Mouse (Mus musculus): ENCODE measurements around the gene Ifrd1. TPM values are rescaled to one million over a fixed set of nuclear protein-coding genes. Genes with fewer than 3 reads are reported as not detected.

Ifrd1 gene
- 114 TPM for polyA plus RNA-seq (2014; fragmentation: Illumina TruSeq; extraction: RNeasy Lipid Tissue Mini Kit (QIAGEN cat#74804); ENCODE audit: low read depth, low replicate concordance)

GRCm38 (mm10) chr12:40248454-40249180 is at the start of gene Ifrd1:
Ifrd1 (minus strand) TSS chr12:40248504.

GRCm38 (mm10) chr12:40199302-40199701 is 49.0 kb downstream of the Ifrd1 start, which contains the start of gene Lsmem1:
Lsmem1 (minus strand) TSS chr12:40199490.

Other genes with a start within 250 kb of the Ifrd1 start
- gene Arl4a, start 210.5 kb downstream of the Ifrd1 start, polyA plus RNA-seq (2014; fragmentation: Illumina TruSeq; extraction: RNeasy Lipid Tissue Mini Kit (QIAGEN cat#74804); ENCODE audit: low read depth, low replicate concordance): 77.0 TPM
- 73.2 TPM for gene Scin, start 114.3 kb downstream of the Ifrd1 start, polyA plus RNA-seq (2014; fragmentation: Illumina TruSeq; extraction: RNeasy Lipid Tissue Mini Kit (QIAGEN cat#74804); ENCODE audit: low read depth, low replicate concordance)
- gene Lsmem1, start 49.0 kb downstream of the Ifrd1 start, polyA plus RNA-seq (2014; fragmentation: Illumina TruSeq; extraction: RNeasy Lipid Tissue Mini Kit (QIAGEN cat#74804); ENCODE audit: low read depth, low replicate concordance): not detected
- 58.2 TPM for gene Zfp277, start 197.4 kb upstream of the Ifrd1 start, polyA plus RNA-seq (2014; fragmentation: Illumina TruSeq; extraction: RNeasy Lipid Tissue Mini Kit (QIAGEN cat#74804); ENCODE audit: low read depth, low replicate concordance)
- gene Dock4, start 197.4 kb upstream of the Ifrd1 start, polyA plus RNA-seq (2014; fragmentation: Illumina TruSeq; extraction: RNeasy Lipid Tissue Mini Kit (QIAGEN cat#74804); ENCODE audit: low read depth, low replicate concordance): 8.8 TPM

Data from kidney, adult 10 weeks (tissue).